Mouse (Mus musculus) gastrocnemius, adult 18-20 months (tissue): ENCODE results near the gene Arhgap15. TPM values are rescaled to one million over a fixed set of nuclear protein-coding genes. Genes with fewer than 3 reads are reported as not detected.

Experiments
- DNase-seq: peaks from one replicate; pipeline ENCODE4 v3.0.0; 2021; ENCODE audit warnings: low spot score
- total RNA-seq, 2 experiments: library from RNA; stranded (reverse); gene quantifications; 2 replicates each; pipeline ENCODE4 v1.2.3; 2021

The Arhgap15 gene
- total RNA-seq, 2 experiments from 2014 or later, result 0.75 to 0.97 TPM

GRCm38 (mm10) chr2:44430521-44430920 lies 681.9 kb downstream of the Arhgap15 start:
- no peak for DNase-seq

GRCm38 (mm10) chr2:44436652-44437051 lies 688.0 kb downstream of the Arhgap15 start:
- DNase-seq, result no peak

- no peak for DNase-seq
Observed at GRCm38 (mm10) chr2:44437496-44438057, 689.0 kb downstream of the Arhgap15 start.

GRCm38 (mm10) chr2:44438070-44438469 lies 689.4 kb downstream of the Arhgap15 start:
- DNase-seq, result no peak

GRCm38 (mm10) chr2:44444938-44445337 lies 696.3 kb downstream of the Arhgap15 start:
- DNase-seq, result no peak

Other genes starting within 250 kb of the Arhgap15 start
- not detected for gene Kynu, start 193.5 kb upstream of the Arhgap15 start, total RNA-seq